Mouse (Mus musculus) heart, postnatal 0 days (tissue): ENCODE measurements at regions not wholly inside any gene's neighbourhood (a gene's known extent, or its start where the extent isn't known, plus 50 kb on each side); places are given as distances from the start of the nearest gene placed in this dataset.

ENCODE experiments used
- ATAC-seq: fragments of 200-750 bp; cut with Nextera tagmentation; 2 replicates; pipeline ENCODE4 v1.8.0; 2017; ENCODE audit warnings: low read depth, moderate number of reproducible peaks, moderate library complexity; ENCODE audit not compliant: insufficient read depth
- DNase-seq: peaks from one replicate; pipeline ENCODE4 v3.0.0-alpha.2; 2016; ENCODE audit warnings: low spot score
- H3K27ac ChIP-seq: fragments of 300-500 bp; sonication (generic); 2 replicates; pipeline ENCODE4 v1.5.1; 2014; ENCODE audit warnings: low read depth, mild to moderate bottlenecking
- H3K27me3 ChIP-seq: fragments of 300-500 bp; sonication (generic); 2 replicates; pipeline ENCODE4 v1.6.1; 2014; ENCODE audit warnings: low read length, mixed read lengths; ENCODE audit not compliant: control insufficient read depth, insufficient read depth
- H3K36me3 ChIP-seq: fragments of 300-500 bp; sonication (generic); replicated peaks from 2 replicates; pipeline ENCODE4 v1.6.1; 2014; ENCODE audit warnings: low read length, mixed read lengths; ENCODE audit not compliant: control insufficient read depth, insufficient read depth
- H3K4me1 ChIP-seq: fragments of 300-500 bp; sonication (generic); 2 replicates; pipeline ENCODE4 v1.6.1; 2014; ENCODE audit warnings: antibody characterized with exemption; ENCODE audit not compliant: control insufficient read depth, insufficient read depth
- H3K4me2 ChIP-seq: fragments of 300-500 bp; sonication (generic); 2 replicates; pipeline ENCODE4 v1.6.1; 2014; ENCODE audit warnings: low read depth, mild to moderate bottlenecking, low read length, moderate library complexity
- H3K4me3 ChIP-seq: fragments of 300-500 bp; sonication (generic); 2 replicates; pipeline ENCODE4 v1.5.1; 2014; ENCODE audit warnings: low read depth, low read length
- H3K9ac ChIP-seq: fragments of 300-500 bp; sonication (generic); replicated peaks from 2 replicates; pipeline ENCODE4 v1.6.1; 2014; ENCODE audit warnings: low read depth, low read length, mixed read lengths
- H3K9me3 ChIP-seq: fragments of 300-500 bp; sonication (generic); replicated peaks from 2 replicates; pipeline ENCODE4 v1.6.1; 2016; ENCODE audit warnings: low read length; ENCODE audit not compliant: control insufficient read depth
- CTCF ChIP-seq: IDR thresholded peaks from 2 replicates; pipeline ENCODE4 v1.5.1; 2016; ENCODE audit warnings: antibody characterized with exemption, control low read depth, low read depth
- EP300 ChIP-seq: IDR thresholded peaks from 2 replicates; pipeline ENCODE4 v1.6.1; 2016; ENCODE audit warnings: antibody characterized with exemption, low read depth
- WGBS: fragments of 180-500 bp; shearing (Covaris S2); extraction: QIAGEN DNeasy Blood & Tissue Kit; methylation state at CpG from one replicate; pipeline ENCODE4 v1.1.7; 2014; 5-methylcytosine and 5-hydroxymethylcytosine counted together

DNA sequence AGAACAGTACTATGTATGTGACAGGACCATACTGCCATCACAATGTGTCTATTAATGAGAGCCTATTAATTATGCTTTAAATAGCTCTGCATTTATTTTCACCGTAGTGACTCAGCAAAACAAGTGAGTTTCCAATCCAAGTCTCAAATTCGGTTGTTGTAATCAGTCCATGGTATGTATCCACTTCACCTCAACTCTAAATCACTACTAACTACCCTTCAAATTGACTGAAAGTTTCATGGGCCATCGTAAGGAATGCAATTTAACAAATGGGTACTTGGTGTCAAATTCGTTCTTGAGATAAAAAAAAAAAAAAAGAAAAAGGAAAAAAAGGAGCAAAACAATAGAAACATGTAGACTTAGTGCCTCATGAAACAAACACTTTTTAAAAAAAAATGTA, 433.2 kb downstream of the 1190002N15Rik start:
- Histone ChIP-seq H3K27ac (no peak overlapping the region), H3K36me3 (no peaks in the 10 kb centered on the region), H3K9me3 (no peaks in the 10 kb centered on the region), H3K27me3 (no peaks in the 10 kb centered on the region), H3K4me1 (no peaks in the 10 kb centered on the region), H3K4me2 (no peak overlapping the region), H3K9ac (no peak overlapping the region), H3K4me3 (no peak overlapping the region)
- DNase-seq (no peak), ATAC-seq (no peak)
- 74% methylated on average over 4 of the region's 4 CpGs for WGBS
- TF ChIP-seq CTCF (no peak), EP300 (no peak)

DNA sequence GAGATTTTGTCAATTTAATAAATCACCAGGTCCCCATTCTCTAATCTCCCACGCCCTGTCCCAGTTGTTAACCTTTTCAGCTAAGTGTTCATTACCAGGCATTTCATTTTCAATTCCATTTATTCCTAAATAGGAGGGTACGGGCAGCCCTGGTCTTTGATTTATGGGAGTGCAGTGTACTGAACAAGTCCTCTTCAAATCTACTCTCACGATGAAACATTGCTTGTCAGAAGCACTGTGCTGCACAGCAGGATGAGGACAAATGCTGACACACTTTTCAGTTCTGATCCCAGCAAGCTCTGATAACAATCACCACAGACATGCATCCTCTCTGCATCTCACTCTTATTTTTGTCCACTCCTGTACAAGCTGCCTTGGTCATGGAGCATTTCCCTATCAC, 435.9 kb downstream of the 1190002N15Rik start:
- Histone ChIP-seq H3K4me2 (no peak overlapping the region), H3K36me3 (no peaks in the 10 kb centered on the region), H3K9me3 (no peaks in the 10 kb centered on the region), H3K4me1 (no peaks in the 10 kb centered on the region), H3K4me3 (no peak overlapping the region), H3K27me3 (no peaks in the 10 kb centered on the region), H3K9ac (no peak overlapping the region), H3K27ac (no peak overlapping the region)
- no peak for DNase-seq
- 75% methylated on average over 3 of the region's 3 CpGs for WGBS
- no peak for ATAC-seq
- TF ChIP-seq CTCF (no peak), EP300 (no peak)

DNA sequence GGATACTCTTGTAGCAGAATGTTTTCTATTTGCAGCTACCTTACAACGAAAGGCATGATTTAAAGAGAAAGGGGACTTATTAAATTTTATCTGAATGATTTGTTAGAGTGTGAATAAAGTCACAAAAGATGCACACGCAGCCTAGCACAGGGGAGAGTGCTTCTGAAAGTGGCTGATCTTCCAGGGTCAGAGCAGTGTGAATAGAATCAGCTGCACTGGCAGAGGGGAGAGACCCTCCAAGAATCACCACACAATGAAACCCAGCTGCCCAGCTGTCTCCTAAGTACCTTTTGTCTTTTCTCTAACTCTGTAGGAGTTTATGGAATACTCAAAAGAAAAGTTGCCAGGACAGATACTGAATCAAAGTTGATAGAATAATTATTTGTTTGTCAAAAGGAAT, 443.1 kb downstream of the 1190002N15Rik start:
- TF ChIP-seq CTCF = no peak
- no peak for TF ChIP-seq EP300

DNA sequence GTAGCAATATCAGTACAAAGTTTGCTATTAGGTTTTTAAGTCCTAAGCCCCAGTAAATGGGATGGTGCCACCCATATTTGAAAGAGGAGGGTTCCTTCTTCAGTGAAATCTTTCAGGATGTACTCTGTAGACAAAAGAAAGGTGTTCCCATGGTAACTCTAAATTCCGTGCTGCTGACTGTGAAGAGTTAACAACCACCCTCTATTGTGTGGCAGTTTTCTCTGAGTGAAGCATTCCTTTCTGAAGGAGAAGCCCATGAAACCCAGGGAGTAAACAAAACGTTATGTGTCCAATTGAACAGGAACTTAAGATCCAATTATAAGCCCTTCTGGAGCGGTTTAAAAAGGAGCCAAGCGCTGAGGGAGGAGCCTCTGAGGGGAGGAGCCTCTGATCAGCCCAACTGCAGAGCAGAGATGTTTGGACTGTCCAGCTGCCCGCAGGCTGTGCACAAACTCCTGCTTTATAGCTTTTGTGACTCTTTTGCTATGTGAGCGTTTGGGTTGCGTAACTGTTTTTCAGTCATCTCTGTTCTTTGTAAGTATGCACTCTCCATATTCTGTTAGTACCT, 446.1 kb downstream of the 1190002N15Rik start:
- H3K9me3 ChIP-seq = no peaks in the 10 kb centered on the region
- no peak overlapping the region for H3K9ac ChIP-seq
- H3K27ac ChIP-seq = no peak overlapping the region
- DNase-seq (no peak), ATAC-seq (no peak)
- H3K4me1 ChIP-seq = no peaks in the 10 kb centered on the region
- no peaks in the 10 kb centered on the region for H3K27me3 ChIP-seq
- no peak overlapping the region for H3K4me2 ChIP-seq
- no peak overlapping the region for H3K4me3 ChIP-seq
- H3K36me3 ChIP-seq = no peaks in the 10 kb centered on the region
- TF ChIP-seq EP300 (no peak), CTCF (no peak)
- 62% methylated on average over 7 of the region's 7 CpGs for WGBS

More for the DNA sequence above, 443.1 kb downstream of the 1190002N15Rik start:
- no peak for ATAC-seq
- no peaks in the 10 kb centered on the region for H3K36me3 ChIP-seq
- no peak overlapping the region for H3K9ac ChIP-seq
- no peaks in the 10 kb centered on the region for H3K9me3 ChIP-seq
- DNase-seq = no peak
- H3K4me2 ChIP-seq = no peak overlapping the region
- WGBS = 60% methylated on average over 2 of the region's 2 CpGs
- no peak overlapping the region for H3K4me3 ChIP-seq
- H3K27me3 ChIP-seq = no peaks in the 10 kb centered on the region
- H3K27ac ChIP-seq = no peak overlapping the region
- no peaks in the 10 kb centered on the region for H3K4me1 ChIP-seq

DNA sequence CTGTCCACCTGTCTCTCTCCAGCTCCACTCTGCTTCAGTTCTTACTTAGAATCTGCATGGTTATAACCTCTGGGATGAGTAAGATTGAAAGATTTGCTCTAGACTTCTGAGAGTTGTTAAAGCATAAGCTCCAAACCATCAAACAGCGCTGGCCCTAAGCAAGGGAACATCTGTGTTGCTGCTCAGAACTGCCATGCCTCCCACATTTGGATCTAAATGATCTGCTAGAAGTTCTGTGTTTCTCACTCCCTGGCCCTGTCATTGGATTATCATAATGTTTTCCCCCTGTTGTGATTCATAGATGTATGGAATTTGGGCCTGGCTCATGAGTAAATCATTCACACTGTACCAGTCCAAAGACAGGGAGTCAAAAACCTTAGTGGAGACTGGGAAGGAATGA, 448.1 kb downstream of the 1190002N15Rik start:
- Histone ChIP-seq H3K4me1 (no peaks in the 10 kb centered on the region), H3K27me3 (no peaks in the 10 kb centered on the region), H3K27ac (no peak overlapping the region), H3K9ac (no peak overlapping the region), H3K4me3 (no peak overlapping the region), H3K4me2 (no peak overlapping the region), H3K9me3 (no peaks in the 10 kb centered on the region), H3K36me3 (no peaks in the 10 kb centered on the region)
- DNase-seq = no peak
- 72% methylated on average over 1 of the region's 1 CpGs for WGBS
- ATAC-seq = no peak
- TF ChIP-seq EP300 (no peak), CTCF (no peak)

DNA sequence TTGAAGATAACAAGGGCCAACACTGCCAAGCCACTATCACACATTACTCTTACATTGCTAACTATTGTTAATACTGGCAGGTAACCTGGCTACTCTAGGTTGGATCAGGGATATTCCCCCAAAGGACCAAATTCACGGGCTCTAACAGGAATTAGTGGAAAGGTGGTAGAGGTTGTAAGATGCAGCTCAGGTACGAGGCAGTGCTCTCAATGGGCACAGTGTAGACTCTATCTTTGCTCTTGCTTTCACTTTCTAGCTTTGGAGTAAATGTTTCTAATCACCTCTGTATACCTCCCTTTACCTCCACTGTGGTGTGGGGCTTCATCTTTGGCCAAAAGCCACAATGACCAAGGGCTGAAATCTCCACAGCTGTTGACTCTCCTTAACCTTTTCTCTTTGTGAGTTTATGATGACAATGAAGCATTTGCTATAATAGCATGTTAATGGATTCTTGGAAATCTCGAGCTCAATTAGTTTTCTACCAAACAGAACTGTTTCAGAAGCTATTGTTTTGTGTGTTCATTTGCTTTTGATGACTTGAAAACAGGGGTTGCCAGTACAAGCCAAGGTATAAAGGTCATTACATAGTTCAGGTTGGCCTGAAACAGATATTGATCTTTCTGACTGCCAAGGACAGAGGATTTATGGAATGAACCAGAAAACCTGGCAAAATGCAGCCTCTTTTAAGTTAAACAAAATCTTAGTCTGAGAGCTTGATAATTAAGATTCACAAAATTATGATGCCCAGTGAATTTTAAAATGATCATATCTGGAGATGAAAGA, 454.1 kb downstream of the 1190002N15Rik start:
- 67% methylated on average over 3 of the region's 3 CpGs for WGBS
- no peaks in the 10 kb centered on the region for H3K27me3 ChIP-seq
- H3K9ac ChIP-seq = no peak overlapping the region
- TF ChIP-seq EP300 = no peak
- no peak for TF ChIP-seq CTCF
- H3K4me3 ChIP-seq = no peak overlapping the region
- no peaks in the 10 kb centered on the region for H3K36me3 ChIP-seq
- ATAC-seq = no peak
- no peaks in the 10 kb centered on the region for H3K9me3 ChIP-seq
- DNase-seq = no peak
- no peaks in the 10 kb centered on the region for H3K4me1 ChIP-seq
- H3K4me2 ChIP-seq = no peak overlapping the region
- no peak overlapping the region for H3K27ac ChIP-seq
